Mouse (Mus musculus): ENCODE results near the gene Gpatch4.

The Gpatch4 gene

GRCm38 (mm10) chr3:88042661-88043421, at the start of gene Gpatch4:
Gene Gpatch4, plus strand, starts transcription at chr3:88043108.
- no peak for TF ChIP-seq GATA4 (IDR thresholded peaks at IDR 0.05; ENCODE audit: insufficient replicate concordance, low read length)

GRCm38 (mm10) chr3:87993436-87993835, 49.5 kb upstream of the Gpatch4 start:
- no peak for TF ChIP-seq GATA4 (IDR thresholded peaks at IDR 0.05; ENCODE audit: insufficient replicate concordance, low read length)

- TF ChIP-seq GATA4 (IDR thresholded peaks at IDR 0.05; ENCODE audit: insufficient replicate concordance, low read length) = no peak
These were observed 47.6 kb upstream of the Gpatch4 start for GRCm38 (mm10) chr3:87995331-87995730.

- no peak for TF ChIP-seq GATA4 (IDR thresholded peaks at IDR 0.05; ENCODE audit: insufficient replicate concordance, low read length)
These were observed 46.5 kb upstream of the Gpatch4 start for GRCm38 (mm10) chr3:87996401-87996800.

- TF ChIP-seq GATA4 (IDR thresholded peaks at IDR 0.05; ENCODE audit: insufficient replicate concordance, low read length) = no peak
These were observed 45.8 kb upstream of the Gpatch4 start for GRCm38 (mm10) chr3:87996971-87997614.

GRCm38 (mm10) chr3:87998747-87999146, 44.2 kb upstream of the Gpatch4 start:
- TF ChIP-seq GATA4 (IDR thresholded peaks at IDR 0.05; ENCODE audit: insufficient replicate concordance, low read length) = no peak

- no peak for TF ChIP-seq GATA4 (IDR thresholded peaks at IDR 0.05; ENCODE audit: insufficient replicate concordance, low read length)
These were observed 43.5 kb upstream of the Gpatch4 start for GRCm38 (mm10) chr3:87999243-87999895.

GRCm38 (mm10) chr3:88000181-88000580, 42.7 kb upstream of the Gpatch4 start, which contains the start of gene Bcan:
Gene Bcan, minus strand, starts transcription at chr3:88000230.
- no peak for TF ChIP-seq GATA4 (IDR thresholded peaks at IDR 0.05; ENCODE audit: insufficient replicate concordance, low read length)

GRCm38 (mm10) chr3:88000816-88001595, 41.9 kb upstream of the Gpatch4 start:
- TF ChIP-seq GATA4 (IDR thresholded peaks at IDR 0.05; ENCODE audit: insufficient replicate concordance, low read length) = no peak

- TF ChIP-seq GATA4 (IDR thresholded peaks at IDR 0.05; ENCODE audit: insufficient replicate concordance, low read length) = no peak
These were observed 40.5 kb upstream of the Gpatch4 start for GRCm38 (mm10) chr3:88002291-88002976.

- TF ChIP-seq GATA4 (IDR thresholded peaks at IDR 0.05; ENCODE audit: insufficient replicate concordance, low read length) = no peak
These were observed 36.8 kb upstream of the Gpatch4 start for GRCm38 (mm10) chr3:88005822-88006786.

GRCm38 (mm10) chr3:88010634-88011265, 32.2 kb upstream of the Gpatch4 start:
- no peak for TF ChIP-seq GATA4 (IDR thresholded peaks at IDR 0.05; ENCODE audit: insufficient replicate concordance, low read length)
